Mouse (Mus musculus) heart, postnatal 14 days (tissue): ENCODE measurements around the gene Kmt2e. TPM values are rescaled to one million over a fixed set of nuclear protein-coding genes. Genes with fewer than 3 reads are reported as not detected.

Experiments used
- DNase-seq, 2 experiments: peaks; one replicate each; pipeline ENCODE4 v3.0.0; 2021 to 2022
- intact Hi-C: fragments of 180-260 bp; cut with DNase I; formaldehyde crosslinking; loops from one replicate; pipeline ENCODE4 v1.15.1; 2025
- total RNA-seq, 2 experiments: library from RNA; stranded (reverse); gene quantifications; 2 replicates each; pipeline ENCODE4 v1.2.3; 2021

Kmt2e gene
- total RNA-seq, 2 experiments from 2014 or later, result 54.3 to 56.7 TPM

DNA sequence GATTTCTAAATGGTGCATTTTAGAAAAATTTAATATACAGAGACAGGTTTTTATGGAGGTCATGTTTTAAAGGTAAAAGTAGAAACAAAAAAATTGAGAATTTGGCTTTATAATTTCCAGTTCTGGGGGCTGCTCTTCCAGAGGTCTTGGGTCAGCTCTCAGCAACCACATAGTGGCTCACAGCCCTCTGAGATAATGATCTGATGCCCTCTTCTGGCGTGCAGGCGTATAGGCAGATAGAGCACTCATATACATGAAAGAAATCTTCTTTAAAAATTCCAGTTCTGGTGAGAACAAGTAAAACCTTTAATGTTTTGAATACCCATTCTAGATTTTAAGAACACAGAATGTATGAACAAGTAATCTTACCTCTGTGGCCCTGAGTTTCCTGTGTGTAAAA, 56.6 kb downstream of the Kmt2e start:
- intact Hi-C loops, result loop anchor here (5.0 to 10.0 kb wide), 3 partner anchors 73 to 236 kb away; no protein-coding TSS in a partner anchor
- DNase-seq, result no peak

- no peak for DNase-seq
- intact Hi-C loops, result loop anchor here (10.0 kb wide), 1 partner anchor 242 kb away; no protein-coding TSS in a partner anchor
These were observed 62.2 kb downstream of the Kmt2e start for GRCm38 (mm10) chr5:23496396-23496795.

GRCm38 (mm10) chr5:23496933-23497332, 62.7 kb downstream of the Kmt2e start:
- intact Hi-C loops, result loop anchor here (10.0 kb wide), 1 partner anchor 242 kb away; no protein-coding TSS in a partner anchor
- no peak for DNase-seq

DNA sequence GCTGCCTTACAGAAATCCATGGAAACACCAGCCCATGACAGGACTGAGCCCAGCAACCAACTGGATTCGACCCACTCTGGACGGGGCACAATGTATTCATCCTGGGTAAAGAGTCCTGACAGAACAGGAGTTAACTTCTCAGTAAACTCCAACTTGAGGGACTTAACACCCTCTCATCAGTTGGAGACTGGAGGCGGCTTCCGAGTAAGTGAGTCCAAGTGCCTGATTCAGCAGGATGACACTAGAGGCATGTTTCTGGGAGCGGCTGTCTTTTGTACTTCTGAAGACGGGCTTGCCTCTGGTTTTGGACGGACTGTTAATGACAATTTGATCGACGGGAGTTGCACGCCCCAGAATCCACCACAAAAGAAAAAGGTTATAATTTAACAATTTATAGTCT, 63.7 kb downstream of the Kmt2e start:
- intact Hi-C loops, result loop anchor here (10.0 kb wide), 1 partner anchor 243 kb away; no protein-coding TSS in a partner anchor
- DNase-seq, result no peak

DNA sequence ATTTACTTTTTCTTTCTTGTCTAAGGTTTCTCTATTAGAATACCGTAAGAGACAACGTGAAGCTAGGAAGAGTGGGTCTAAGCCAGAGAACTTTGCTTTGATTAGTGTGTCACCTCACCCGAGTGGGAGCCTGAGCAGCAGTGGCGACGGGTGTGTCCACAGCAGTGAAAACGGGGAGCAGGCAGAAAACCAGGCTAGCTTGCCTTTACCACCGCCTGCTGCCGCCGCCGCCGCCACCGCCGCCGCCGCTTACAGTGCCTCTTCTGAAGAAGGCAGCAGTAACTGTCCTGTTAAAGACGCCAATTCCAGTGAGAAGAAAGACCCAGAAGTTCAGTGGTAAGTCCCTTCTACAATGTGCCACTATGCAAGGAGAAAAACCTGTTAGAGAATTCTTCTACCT, 65.0 kb downstream of the Kmt2e start:
- intact Hi-C loops, result loop anchor here (10.0 kb wide), 1 partner anchor 244 kb away; no protein-coding TSS in a partner anchor
- DNase-seq, result no peak

DNA sequence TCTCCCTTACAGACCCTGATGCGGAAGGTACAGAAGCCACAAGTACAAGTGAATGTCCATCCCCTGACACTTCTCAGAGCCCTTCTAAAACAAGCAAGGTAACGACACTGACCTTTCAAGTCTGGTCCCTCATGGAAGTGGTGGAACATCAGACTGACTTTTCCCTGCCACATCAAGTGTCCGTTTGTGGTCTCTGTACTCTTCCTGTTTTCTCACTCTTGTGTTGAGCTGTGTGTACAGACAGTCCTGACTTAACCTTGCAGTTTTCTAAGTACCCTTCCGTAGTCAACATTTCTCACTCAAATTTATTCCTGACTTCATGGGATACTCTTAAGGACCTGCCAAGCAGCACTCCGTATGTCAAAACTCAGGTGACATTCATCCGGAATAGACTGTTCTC, 66.5 kb downstream of the Kmt2e start:
- DNase-seq, result no peak
- intact Hi-C loops, result loop anchor here (5.0 kb wide), 1 partner anchor 33 kb away; no protein-coding TSS in a partner anchor

DNA sequence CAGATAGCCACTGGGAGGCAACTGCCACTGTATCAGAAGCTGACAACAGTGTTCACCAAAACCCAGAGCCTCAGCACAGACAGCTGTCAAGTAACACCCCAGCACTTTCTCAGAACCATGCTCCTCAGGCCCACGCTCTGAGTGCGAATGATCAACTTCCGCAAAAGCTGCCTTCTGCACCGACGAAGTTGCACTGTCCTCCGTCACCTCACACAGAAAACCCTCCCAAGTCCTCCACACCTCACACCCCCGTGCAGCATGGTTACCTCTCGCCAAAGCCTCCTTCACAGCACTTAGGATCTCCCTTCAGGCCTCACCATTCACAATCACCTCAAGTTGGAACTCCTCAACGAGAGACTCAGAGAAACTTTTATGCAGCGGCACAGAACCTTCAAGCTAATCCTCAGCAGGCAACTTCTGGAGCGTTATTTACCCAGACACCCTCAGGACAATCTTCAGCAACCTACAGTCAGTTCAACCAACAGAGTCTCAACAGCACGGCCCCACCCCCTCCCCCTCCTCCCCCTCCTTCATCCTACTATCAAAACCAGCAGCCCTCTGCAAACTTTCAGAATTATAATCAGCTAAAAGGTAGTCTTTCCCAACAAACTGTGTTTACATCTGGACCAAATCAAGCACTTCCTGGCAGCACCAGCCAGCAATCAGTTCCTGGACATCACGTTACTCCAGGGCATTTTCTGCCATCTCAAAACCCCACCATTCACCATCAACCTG, 67.5 kb downstream of the Kmt2e start:
- intact Hi-C loops, result loop anchor here (5.0 kb wide), 1 partner anchor 34 kb away; no protein-coding TSS in a partner anchor
- no peak for DNase-seq

GRCm38 (mm10) chr5:23502317-23502937, 68.2 kb downstream of the Kmt2e start:
- intact Hi-C loops, result loop anchor here (5.0 kb wide), 1 partner anchor 35 kb away; no protein-coding TSS in a partner anchor
- DNase-seq, result no peak

- intact Hi-C loops, result loop anchor here (5.0 kb wide), 1 partner anchor 152 kb away; no protein-coding TSS in a partner anchor
- no peak for DNase-seq
These were observed 71.3 kb downstream of the Kmt2e start for GRCm38 (mm10) chr5:23505578-23505977.

GRCm38 (mm10) chr5:23507210-23507609, 73.0 kb downstream of the Kmt2e start:
- intact Hi-C loops, result loop anchor here (5.0 kb wide), 1 partner anchor 150 kb away; no protein-coding TSS in a partner anchor

GRCm38 (mm10) chr5:23508630-23509029, 74.4 kb downstream of the Kmt2e start:
- DNase-seq, result no peak
- intact Hi-C loops, result loop anchor here (5.0 kb wide), 1 partner anchor 149 kb away; no protein-coding TSS in a partner anchor

More at GRCm38 (mm10) chr5:23507210-23507609, 73.0 kb downstream of the Kmt2e start:
- no peak for DNase-seq

- intact Hi-C loops, result no loop called here
- no peak for DNase-seq
These were observed 77.2 kb downstream of the Kmt2e start for GRCm38 (mm10) chr5:23511456-23511855.

GRCm38 (mm10) chr5:23512556-23512955, 78.3 kb downstream of the Kmt2e start:
- intact Hi-C loops, result no loop called here
- no peak for DNase-seq

GRCm38 (mm10) chr5:23513468-23513867, 79.2 kb downstream of the Kmt2e start:
- intact Hi-C loops, result no loop called here
- no peak for DNase-seq

DNA sequence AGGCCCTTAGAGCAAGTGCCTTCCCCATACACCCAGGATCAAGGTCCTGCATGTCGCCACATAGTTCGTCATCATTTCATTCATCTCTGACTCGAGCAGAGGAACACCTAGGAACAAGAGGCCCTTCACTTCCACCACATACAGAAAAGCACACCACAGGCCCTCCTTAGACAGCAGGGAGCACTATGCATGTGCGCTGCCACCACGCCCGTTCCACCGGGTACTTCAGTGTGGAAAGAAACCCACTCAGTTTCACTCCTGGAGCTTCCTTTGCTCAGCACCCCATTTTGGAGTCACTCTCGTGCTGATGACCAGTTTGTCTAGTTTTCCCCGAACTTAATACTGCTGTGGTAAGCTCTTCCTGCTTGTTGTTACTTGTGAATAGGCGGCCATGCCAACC, 80.8 kb downstream of the Kmt2e start:
- intact Hi-C loops, result loop anchor here (5.0 kb wide), 1 partner anchor 82 kb away; no protein-coding TSS in a partner anchor
- DNase-seq, result no peak

DNA sequence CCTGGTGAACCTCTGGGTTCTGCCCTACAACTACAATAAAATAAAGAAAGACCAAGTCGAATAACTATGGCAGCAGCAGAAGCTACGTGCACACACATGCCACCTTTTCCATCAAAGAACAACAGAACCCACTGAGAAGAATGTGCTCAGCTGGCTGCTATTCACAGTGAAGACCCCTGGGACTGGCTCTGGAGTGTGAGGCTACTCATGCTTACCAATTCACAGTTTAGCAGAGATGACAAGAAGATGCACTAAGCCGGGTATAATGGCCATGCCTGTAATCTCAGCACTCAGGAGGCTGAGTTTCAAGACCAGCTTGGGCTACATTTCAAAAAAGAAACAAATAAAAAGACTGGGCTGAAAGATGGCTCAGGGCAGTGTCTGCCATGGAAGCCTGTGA, 82.7 kb downstream of the Kmt2e start:
- no peak for DNase-seq
- intact Hi-C loops, result loop anchor here (5.0 kb wide), 1 partner anchor 80 kb away; no protein-coding TSS in a partner anchor

DNA sequence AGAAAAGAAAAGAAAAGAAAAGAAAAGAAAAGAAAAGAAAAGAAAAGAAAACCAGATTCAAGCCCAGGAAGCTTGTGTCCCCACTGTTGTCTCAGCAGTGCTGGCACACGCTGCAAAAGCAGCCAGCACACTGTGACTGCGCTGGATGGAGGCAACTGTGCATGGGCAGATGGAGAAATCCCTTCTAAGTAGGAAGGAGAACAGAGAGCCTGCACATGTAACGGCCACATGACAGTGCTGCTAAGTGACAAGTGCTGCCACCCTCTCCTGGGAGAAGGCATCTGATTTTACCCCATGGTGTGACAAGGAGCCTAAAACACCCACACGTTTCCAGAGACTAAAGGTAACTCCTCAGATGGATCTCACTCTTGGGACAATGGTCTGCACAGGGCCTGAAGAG, 83.6 kb downstream of the Kmt2e start:
- no peak for DNase-seq
- intact Hi-C loops, result loop anchor here (5.0 kb wide), 1 partner anchor 79 kb away; no protein-coding TSS in a partner anchor

GRCm38 (mm10) chr5:23518673-23519072, 84.4 kb downstream of the Kmt2e start:
- intact Hi-C loops, result loop anchor here (5.0 kb wide), 1 partner anchor 79 kb away; no protein-coding TSS in a partner anchor
- peak; percentile 44 to 65 for DNase-seq

GRCm38 (mm10) chr5:23519679-23520078, 85.4 kb downstream of the Kmt2e start:
- intact Hi-C loops, result loop anchor here (5.0 kb wide), 2 partner anchors 78 to 103 kb away; no protein-coding TSS in a partner anchor
- DNase-seq, result no peak

- no peak for DNase-seq
- intact Hi-C loops, result loop anchor here (5.0 kb wide), 1 partner anchor 101 kb away; no protein-coding TSS in a partner anchor
These were observed 87.4 kb downstream of the Kmt2e start for GRCm38 (mm10) chr5:23521645-23522044.

DNA sequence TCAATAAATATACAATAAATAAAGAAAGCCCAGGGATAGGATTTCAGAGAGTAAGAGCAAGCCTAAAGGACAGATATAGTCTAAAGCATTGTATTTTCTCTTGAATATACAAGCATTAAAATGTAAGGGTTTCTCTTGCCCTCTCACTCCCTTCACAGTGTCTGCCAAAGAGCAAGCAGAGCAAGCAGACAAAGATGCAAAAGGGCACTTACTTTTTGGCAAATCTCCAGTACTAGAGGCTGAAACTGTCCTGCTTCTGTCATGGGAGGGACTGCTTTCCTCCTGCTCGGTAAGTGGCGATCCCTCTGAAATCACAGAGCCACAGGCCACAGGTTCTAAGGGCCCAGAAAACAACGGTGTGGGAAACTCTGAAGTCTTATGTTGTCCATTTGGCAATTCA, 89.7 kb downstream of the Kmt2e start:
- DNase-seq, result no peak
- intact Hi-C loops, result loop anchor here (5.0 kb wide), 1 partner anchor 98 kb away; no protein-coding TSS in a partner anchor
